Mouse (Mus musculus): ENCODE results near the gene Il34.

DNA sequence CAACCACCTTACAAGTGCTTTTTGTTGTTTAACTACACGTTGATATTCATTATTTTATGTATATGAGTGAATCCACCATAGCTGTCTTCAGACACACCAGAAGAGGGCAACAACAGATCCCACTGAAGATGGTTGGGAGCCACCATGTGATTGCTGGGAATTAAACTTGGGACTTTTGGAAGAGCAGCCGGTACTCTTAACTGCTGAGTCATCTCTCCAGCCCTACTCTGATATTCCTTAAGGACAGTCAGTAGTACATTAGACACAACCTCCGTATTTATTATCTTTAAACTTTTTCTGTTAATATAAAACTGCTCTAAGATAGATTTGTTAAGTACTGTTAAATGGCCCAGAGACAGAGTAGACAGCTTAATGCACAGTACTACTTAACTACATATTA is 26.2 kb upstream of the Il34 start:
- TF ChIP-seq CTCF (IDR thresholded peaks at IDR 0.05; ENCODE audit: low read depth, low read length) (no peak), POLR2A (IDR thresholded peaks at IDR 0.05; ENCODE audit: borderline replicate concordance, low read depth, low read length) (no peak)
